25 mouse cellular contexts compared by ENCODE assay signal in genomic region chr1:182029989-182030649, GRCm38 (mm10). TPM values are rescaled to one million over a fixed set of nuclear protein-coding genes. Genes with fewer than 3 reads are reported as not detected.
DNase-seq lines count a peak whose midpoint lies in the region; ATAC-seq and TF ChIP-seq lines count a peak whose summit lies in the region.
"Had no signal": no experiment of that assay in that cellular context is flagged by ENCODE, and none has a peak within 500 bp of the region (broad histone marks: within the 10 kb centered on the region; RNA-seq: fewer than 3 reads in every experiment).

No protein-coding gene starts in this region.

- H3K27me3 ChIP-seq in E14TG2a.4 (ENCODE audit: insufficient read depth, low read length) (no peaks in the 10 kb centered on the region), ES-Bruce4 (ENCODE audit: control insufficient read depth, insufficient read depth, low read length, poor library complexity, severe bottlenecking) (no peaks in the 10 kb centered on the region)
- no peaks in the 10 kb centered on the region for H3K27me3 ChIP-seq in hindbrain, embryonic 13.5 days
- H3K27me3 ChIP-seq: embryonic facial prominence, embryonic 13.5 days; forebrain, embryonic 12.5 days; forebrain, embryonic 15.5 days; hindbrain, embryonic 12.5 days had no signal

- TF ChIP-seq EP300 in ES-Bruce4 (IDR thresholded peaks at IDR 0.05; ENCODE audit: insufficient read depth, low read depth, low read length): peak; percentile 97

- TF ChIP-seq POLR2A in ES-Bruce4 (IDR thresholded peaks at IDR 0.05; ENCODE audit: insufficient read depth, low read length): no peak

- peak overlapping the region; percentile 87 for H3K27ac ChIP-seq in ES-Bruce4 (ENCODE audit: insufficient read depth, low read length)
- H3K27ac ChIP-seq in hindbrain, embryonic 13.5 days: no peak overlapping the region
- H3K27ac ChIP-seq: embryonic facial prominence, embryonic 10.5 days; embryonic facial prominence, embryonic 13.5 days; forebrain, embryonic 12.5 days; forebrain, embryonic 15.5 days; hindbrain, embryonic 12.5 days; hindbrain, postnatal 0 days had no signal

- H3K36me3 ChIP-seq in E14TG2a.4 (ENCODE audit: insufficient read depth, low read length) (peaks cover 19% of the 10 kb centered on the region), ES-Bruce4 (ENCODE audit: control insufficient read depth, insufficient read depth, low read length, poor library complexity, severe bottlenecking) (no peaks in the 10 kb centered on the region)
- H3K36me3 ChIP-seq in hindbrain, embryonic 13.5 days: no peaks in the 10 kb centered on the region
- H3K36me3 ChIP-seq: embryonic facial prominence, embryonic 10.5 days; embryonic facial prominence, embryonic 13.5 days; forebrain, embryonic 12.5 days; forebrain, embryonic 15.5 days; hindbrain, embryonic 12.5 days had no signal

- H3K4me3 ChIP-seq in E14TG2a.4 (replicated peaks; ENCODE audit: low read length) (peak overlapping the region; percentile 78), ES-Bruce4 (ENCODE audit: low read depth, low read length) (peak overlapping the region; percentile 3; the same call in 1 of the 2 replicates)
- no peak overlapping the region for H3K4me3 ChIP-seq in hindbrain, embryonic 13.5 days
- H3K4me3 ChIP-seq: embryonic facial prominence, embryonic 10.5 days; embryonic facial prominence, embryonic 13.5 days; erythroblast, embryonic 14.5 days; forebrain, embryonic 12.5 days; forebrain, embryonic 15.5 days; hindbrain, embryonic 12.5 days had no signal

- no peak for ATAC-seq in hindbrain, embryonic 13.5 days (ENCODE audit: low FRiP score)
- ATAC-seq: CD4-positive, CD25-positive, alpha-beta regulatory T cell, adult 4 months; forebrain, embryonic 15.5 days; hindbrain, postnatal 0 days; inflammation-experienced regulatory T-cells, adult 6 months; intestine, embryonic 16.5 days had no signal

- peak; percentile 99 for DNase-seq in R1 (ENCODE audit: low read depth, low spot score)
- no peak for DNase-seq in left cerebral cortex, postnatal 14 days (ENCODE audit: low spot score in 2 of 2)
- DNase-seq in kidney, postnatal 14 days: no peak
- DNase-seq: adrenal gland, adult 2 months; adrenal gland, postnatal 14 days; cerebellum, adult 11-12 months; cerebellum, adult 8-10 months; cerebellum, postnatal 10 days; cerebellum, postnatal 36 days; embryo, embryonic 11 days; gastrocnemius, postnatal 25 days had no signal

- TF ChIP-seq CTCF in E14TG2a.4 (conservative IDR thresholded peaks at IDR 0.05; ENCODE audit: low read length) (no peak), ES-Bruce4 (IDR thresholded peaks at IDR 0.05; ENCODE audit: low read depth, low read length) (no peak)

- no peak overlapping the region for H3K9ac ChIP-seq in ES-Bruce4 (ENCODE audit: low read depth, poor library complexity, severe bottlenecking)
- H3K9ac ChIP-seq in hindbrain, embryonic 13.5 days: no peak overlapping the region
- H3K9ac ChIP-seq: embryonic facial prominence, embryonic 13.5 days; forebrain, embryonic 12.5 days; forebrain, embryonic 15.5 days; hindbrain, embryonic 12.5 days had no signal

- H3K4me1 ChIP-seq in E14TG2a.4 (replicated peaks; ENCODE audit: low read depth, low read length): peaks cover 81% of the 10 kb centered on the region
- H3K4me1 ChIP-seq in ES-Bruce4 (ENCODE audit: control insufficient read depth, insufficient read depth, low read length): peaks cover 4% of the 10 kb centered on the region
- H3K4me1 ChIP-seq in hindbrain, embryonic 13.5 days (replicated peaks): peaks cover 5% of the 10 kb centered on the region; the same call in 1 of the 2 replicates
- H3K4me1 ChIP-seq: forebrain, embryonic 15.5 days; hindbrain, embryonic 12.5 days had no signal

- 69% methylated on average over 5 of the region's 5 CpGs for whole genome bisulfite sequencing in hindbrain, embryonic 13.5 days

- no peak overlapping the region for H3K4me2 ChIP-seq in hindbrain, embryonic 13.5 days
- H3K4me2 ChIP-seq: embryonic facial prominence, embryonic 13.5 days; forebrain, embryonic 12.5 days; forebrain, embryonic 15.5 days; heart, embryonic 11.5 days; hindbrain, embryonic 12.5 days had no signal

- intact Hi-C loops in left cerebral cortex, postnatal 14 days (cut with DNase I): no loop called here

- H3K9me3 ChIP-seq in E14TG2a.4 (ENCODE audit: low read length) (no peaks in the 10 kb centered on the region), ES-Bruce4 (replicated peaks; ENCODE audit: control insufficient read depth, insufficient read depth, low read length, poor library complexity, severe bottlenecking) (no peaks in the 10 kb centered on the region)
- no peaks in the 10 kb centered on the region for H3K9me3 ChIP-seq in hindbrain, embryonic 13.5 days
- H3K9me3 ChIP-seq: embryonic facial prominence, embryonic 10.5 days; embryonic facial prominence, embryonic 13.5 days; forebrain, embryonic 12.5 days; forebrain, embryonic 15.5 days; hindbrain, embryonic 12.5 days had no signal

RNA-seq across cellular contexts. Expression of gene Enah, which starts 10.3 kb away (rescaled TPM):
- polyA plus RNA-seq in ES-Bruce4 (2011; ENCODE audit: insufficient read depth, insufficient read length, low read depth, missing spikeins): 357 and 369 TPM in 2 replicates
- polyA plus RNA-seq in hindbrain, embryonic 13.5 days (2015; fragmentation: Nextera tagmentation; extraction: Ambion mirVana): 35.3 and 37.9 TPM in 2 replicates
- total RNA-seq in left cerebral cortex, postnatal 14 days (2021): 100 to 1,000 TPM; 137 to 151 TPM
